Mouse (Mus musculus) G1E (cell line): ENCODE results near the gene Trpv4. TPM values are rescaled to one million over a fixed set of nuclear protein-coding genes. Genes with fewer than 3 reads are reported as not detected.

Experiments used
- ATAC-seq: 2 replicates; pipeline ENCODE4 v1.8.0; 2016; ENCODE audit warnings: mild to moderate bottlenecking; ENCODE audit not compliant: insufficient number of reproducible peaks, poor library complexity, low FRiP score, severe bottlenecking; ENCODE audit errors: extremely low read depth
- DNase-seq: peaks from one replicate; pipeline ENCODE4 v3.0.0; 2012; ENCODE audit warnings: low spot score
- H3K27me3 ChIP-seq: 2 replicates; pipeline ENCODE4 v1.6.1; 2012; ENCODE audit warnings: mild to moderate bottlenecking, low read length, inconsistent platforms; ENCODE audit not compliant: insufficient read depth
- H3K36me3 ChIP-seq: replicated peaks from 2 replicates; pipeline ENCODE3; 2012; ENCODE audit warnings: mild to moderate bottlenecking, inconsistent platforms
- H3K4me1 ChIP-seq: 2 replicates; pipeline ENCODE4 v1.6.1; 2012; ENCODE audit warnings: low read depth, low read length, inconsistent platforms, mixed read lengths; ENCODE audit not compliant: insufficient read depth
- H3K4me3 ChIP-seq: 2 replicates; pipeline ENCODE4 v1.5.1; 2012; ENCODE audit warnings: low read depth, mild to moderate bottlenecking, inconsistent platforms, low read length, moderate library complexity, mixed read lengths
- H3K9me3 ChIP-seq: replicated peaks from 2 replicates; pipeline ENCODE4 v1.6.1; 2012; ENCODE audit warnings: inconsistent platforms
- CTCF ChIP-seq: IDR thresholded peaks from 2 replicates; pipeline ENCODE4 v1.5.1; 2012; ENCODE audit warnings: low read depth, low read length, inconsistent platforms, mixed read lengths
- GATA1 ChIP-seq: IDR thresholded peaks from 2 replicates; pipeline ENCODE4 v1.6.1; 2012; ENCODE audit warnings: borderline replicate concordance, low read length, inconsistent platforms, mixed read lengths
- GATA2 ChIP-seq: IDR thresholded peaks from 2 replicates; pipeline ENCODE4 v1.6.1; 2012; ENCODE audit warnings: low read depth, low read length, inconsistent platforms, borderline replicate concordance
- POLR2AphosphoS5 ChIP-seq: IDR thresholded peaks from 2 replicates; pipeline ENCODE4 v1.6.1; 2012; ENCODE audit warnings: low read depth, low read length, inconsistent platforms; ENCODE audit not compliant: insufficient replicate concordance
- TAL1 ChIP-seq: conservative IDR thresholded peaks from 2 replicates; pipeline ENCODE4 v1.6.1; 2012; ENCODE audit warnings: low read depth, low read length, inconsistent platforms, mixed read lengths
- polyA plus RNA-seq: library from polyadenylated mRNA; stranded (reverse); fragments of >175 nt; gene quantifications from 2 replicates; pipeline ENCODE4 v1.2.3, GENCODE M21; 2012
- total RNA-seq, 2 experiments: library from RNA; stranded (forward) in 1 of 2; stranded (reverse) in 1 of 2; fragments of 200-1000 nt in 1 of 2; fragments of >200 nt in 1 of 2; fragmentation: Nextera tagmentation in 1 of 2; gene quantifications; 2 replicates each; pipeline ENCODE4 v1.2.3; 2014 to 2017

The Trpv4 gene
- total and polyA plus RNA-seq, 3 experiments = 0.11 TPM; not detected in 2

GRCm38 (mm10) chr5:114590043-114590913 is 67.9 kb downstream of the Trpv4 start:
- TF ChIP-seq POLR2AphosphoS5 = no peak
- no peak for TF ChIP-seq CTCF
- no peak for TF ChIP-seq GATA2
- no peak for TF ChIP-seq GATA1
- no peak for TF ChIP-seq TAL1
- H3K27me3 ChIP-seq = peaks cover 33% of the 10 kb centered on the region

DNA sequence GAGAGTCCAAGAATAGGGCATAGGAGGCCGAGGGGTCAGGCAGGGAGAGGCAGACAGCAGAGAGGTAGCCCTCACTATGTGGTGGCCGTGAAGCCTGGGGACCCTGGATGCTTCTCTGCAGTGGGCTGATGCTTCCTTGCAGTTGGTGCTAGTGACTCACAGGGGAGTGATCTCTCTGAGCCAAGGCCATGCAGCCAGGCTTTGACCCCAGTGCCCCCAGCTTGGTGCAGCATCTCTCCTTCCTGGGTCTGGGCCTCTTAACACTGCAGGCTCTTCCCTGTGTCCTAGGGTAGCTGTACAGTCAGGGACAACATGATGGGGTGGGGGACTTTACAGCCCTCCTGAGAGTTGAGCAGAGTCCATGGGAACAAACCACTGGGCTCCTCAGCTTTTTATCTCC is 68.8 kb downstream of the Trpv4 start:
- peaks cover 19% of the 10 kb centered on the region for H3K36me3 ChIP-seq
- no peaks in the 10 kb centered on the region for H3K9me3 ChIP-seq
- H3K4me3 ChIP-seq = peak overlapping the region; percentile 24; the same call in 1 of the 2 replicates
- no peak for DNase-seq
- peaks cover 30% of the 10 kb centered on the region for H3K27me3 ChIP-seq
- TF ChIP-seq GATA2 (no peak), GATA1 (no peak), TAL1 (no peak), POLR2AphosphoS5 (no peak), CTCF (no peak)
- peaks cover 65% of the 10 kb centered on the region for H3K4me1 ChIP-seq
- no peak for ATAC-seq

More at GRCm38 (mm10) chr5:114590043-114590913, 67.9 kb downstream of the Trpv4 start:
- Histone ChIP-seq H3K9me3 (no peaks in the 10 kb centered on the region), H3K4me3 (peak overlapping the region; percentile 62; the same call in 1 of the 2 replicates), H3K4me1 (peaks cover 61% of the 10 kb centered on the region), H3K36me3 (peaks cover 25% of the 10 kb centered on the region)
- ATAC-seq = no peak
- DNase-seq = peak; percentile 34

GRCm38 (mm10) chr5:114589026-114589425 is 69.2 kb downstream of the Trpv4 start:
- H3K27me3 ChIP-seq = peaks cover 29% of the 10 kb centered on the region
- H3K4me1 ChIP-seq = peaks cover 65% of the 10 kb centered on the region
- no peak for DNase-seq
- ATAC-seq = no peak
- peaks cover 15% of the 10 kb centered on the region for H3K36me3 ChIP-seq
- no peaks in the 10 kb centered on the region for H3K9me3 ChIP-seq
- TF ChIP-seq GATA2 (no peak), TAL1 (no peak), GATA1 (no peak), POLR2AphosphoS5 (no peak), CTCF (no peak)
- no peak overlapping the region; the same call in 1 of the 2 replicates for H3K4me3 ChIP-seq

GRCm38 (mm10) chr5:114588416-114588815 is 69.8 kb downstream of the Trpv4 start:
- H3K27me3 ChIP-seq = peaks cover 23% of the 10 kb centered on the region
- TF ChIP-seq POLR2AphosphoS5 (no peak), TAL1 (no peak), CTCF (no peak), GATA2 (no peak), GATA1 (no peak)
- ATAC-seq (no peak), DNase-seq (no peak)
- H3K36me3 ChIP-seq = peaks cover 16% of the 10 kb centered on the region
- peaks cover 65% of the 10 kb centered on the region for H3K4me1 ChIP-seq
- no peak overlapping the region for H3K4me3 ChIP-seq
- no peaks in the 10 kb centered on the region for H3K9me3 ChIP-seq

DNA sequence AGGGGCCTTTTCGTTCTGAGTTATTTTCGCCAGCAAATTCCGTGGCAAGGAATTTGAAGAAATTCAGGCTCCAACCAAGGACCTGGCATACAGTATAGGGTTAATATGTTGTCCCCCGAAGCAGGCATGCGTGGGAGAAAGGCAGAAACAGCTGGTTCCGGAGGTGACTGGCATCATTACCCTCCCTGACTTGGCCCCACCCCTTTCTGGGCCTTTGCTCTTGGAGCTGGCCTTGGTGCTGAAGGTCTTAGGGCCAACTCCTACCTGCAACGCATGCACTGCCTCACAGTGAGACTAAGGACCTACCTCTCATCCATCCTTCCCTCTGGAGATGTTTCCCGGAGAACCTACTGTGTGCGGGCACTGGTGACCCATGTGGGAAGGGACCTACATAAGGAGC is 70.3 kb downstream of the Trpv4 start:
- TF ChIP-seq TAL1 (no peak), CTCF (no peak)
- DNase-seq (peak; percentile 61), ATAC-seq (no peak)

DNA sequence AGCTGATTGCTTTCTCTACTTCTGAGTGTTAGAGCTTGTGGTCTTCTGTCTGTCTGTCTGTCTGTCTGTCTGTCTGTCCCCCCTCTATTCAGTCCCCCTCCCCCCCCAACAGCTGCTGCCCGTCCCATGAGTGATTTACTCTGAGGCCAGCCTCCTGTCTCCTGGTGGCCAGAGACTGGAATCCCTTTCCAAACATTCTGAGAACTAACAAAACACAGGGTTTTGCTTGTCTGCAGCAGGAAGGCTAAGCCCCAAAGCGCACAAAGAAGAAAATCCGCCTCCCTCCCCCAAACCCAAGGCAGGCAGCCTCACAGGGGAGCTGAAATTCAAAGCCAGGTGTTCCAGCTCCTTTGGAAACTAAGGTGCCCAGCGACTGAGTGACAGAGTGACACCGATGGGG is 72.5 kb downstream of the Trpv4 start:
- DNase-seq = no peak
- H3K9me3 ChIP-seq = no peaks in the 10 kb centered on the region
- H3K27me3 ChIP-seq = peaks cover 23% of the 10 kb centered on the region
- no peak overlapping the region for H3K4me3 ChIP-seq
- H3K4me1 ChIP-seq = peaks cover 45% of the 10 kb centered on the region
- peaks cover 29% of the 10 kb centered on the region for H3K36me3 ChIP-seq
- TF ChIP-seq GATA1 (no peak), TAL1 (no peak), GATA2 (no peak), CTCF (no peak)
- no peak for ATAC-seq

More for the DNA sequence above, 70.3 kb downstream of the Trpv4 start:
- Histone ChIP-seq H3K36me3 (peaks cover 21% of the 10 kb centered on the region), H3K9me3 (no peaks in the 10 kb centered on the region), H3K4me1 (peaks cover 65% of the 10 kb centered on the region), H3K4me3 (no peak overlapping the region), H3K27me3 (peaks cover 25% of the 10 kb centered on the region)

DNA sequence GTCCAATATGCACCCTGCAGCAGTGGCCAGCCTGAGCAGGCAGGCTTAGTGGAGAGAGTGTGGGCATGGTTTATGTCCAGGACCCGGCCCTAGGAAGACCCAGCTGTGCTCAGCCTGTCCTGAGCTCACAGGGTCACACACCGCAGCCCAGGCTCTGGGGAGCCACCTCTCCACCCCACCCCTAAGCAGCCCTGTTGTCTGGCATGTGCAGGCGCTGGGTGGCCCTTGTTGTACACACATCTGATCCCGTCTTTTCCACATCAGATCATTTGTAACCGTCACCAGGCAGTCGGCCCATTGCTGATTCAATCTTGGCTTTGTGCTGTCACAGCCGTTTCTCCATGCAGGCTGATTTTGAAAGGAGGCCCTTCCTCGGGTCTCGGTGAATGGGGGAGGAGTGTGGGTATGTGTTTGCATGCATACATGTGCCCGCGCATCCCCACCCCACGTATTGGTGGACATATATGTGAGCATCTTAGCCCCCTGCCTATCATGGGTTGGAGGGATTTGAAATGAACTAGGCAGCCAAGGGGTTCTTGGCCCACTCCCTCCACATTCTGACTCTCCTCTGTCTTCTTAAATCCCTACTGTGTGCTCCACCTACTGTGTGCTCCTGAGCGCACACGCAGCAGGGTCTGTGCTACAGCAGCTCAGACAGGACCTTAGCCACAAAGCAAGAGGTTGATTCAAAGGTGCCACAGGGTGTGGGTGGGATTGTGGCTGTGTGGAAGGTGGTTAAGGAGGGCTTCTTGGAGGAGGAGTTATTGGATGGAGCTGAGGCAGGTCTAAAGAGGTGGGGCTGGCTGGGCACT is 73.7 kb downstream of the Trpv4 start:
- H3K4me3 ChIP-seq = no peak overlapping the region
- no peaks in the 10 kb centered on the region for H3K9me3 ChIP-seq
- DNase-seq (no peak), ATAC-seq (no peak)
- H3K27me3 ChIP-seq = peaks cover 23% of the 10 kb centered on the region
- H3K4me1 ChIP-seq = peaks cover 37% of the 10 kb centered on the region
- no peak for TF ChIP-seq GATA2
- no peak for TF ChIP-seq CTCF
- no peak for TF ChIP-seq TAL1
- TF ChIP-seq POLR2AphosphoS5 = no peak
- TF ChIP-seq GATA1 = no peak
- H3K36me3 ChIP-seq = peaks cover 37% of the 10 kb centered on the region
